Mouse (Mus musculus): ENCODE measurements around the gene Eipr1. TPM values are rescaled to one million over a fixed set of nuclear protein-coding genes. Genes with fewer than 3 reads are reported as not detected.

Eipr1 gene
- polyA plus RNA-seq, 1 experiment from 2014 or later: 77.0 TPM

DNA sequence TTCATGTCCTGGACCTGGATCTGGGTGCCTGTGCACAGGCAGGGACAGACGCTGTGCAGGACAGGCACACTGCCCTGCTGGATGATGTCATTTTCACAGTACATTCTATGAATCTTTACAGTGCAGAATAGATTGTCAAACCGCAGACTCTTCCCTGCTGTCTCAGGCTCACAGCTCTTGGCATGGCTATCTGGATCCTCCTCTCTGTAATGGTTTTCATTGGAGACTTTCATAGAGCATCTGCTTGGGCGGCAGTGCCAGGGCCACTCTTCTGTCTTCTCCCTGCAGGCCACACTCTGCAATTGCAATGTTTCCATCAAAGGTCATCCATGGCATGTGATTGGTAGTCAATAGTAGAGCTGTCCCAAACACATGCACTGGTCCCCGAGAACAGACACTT, 117.2 kb downstream of the Eipr1 start:
- no peak for ATAC-seq (ENCODE audit: low FRiP score, low TSS enrichment)

DNA sequence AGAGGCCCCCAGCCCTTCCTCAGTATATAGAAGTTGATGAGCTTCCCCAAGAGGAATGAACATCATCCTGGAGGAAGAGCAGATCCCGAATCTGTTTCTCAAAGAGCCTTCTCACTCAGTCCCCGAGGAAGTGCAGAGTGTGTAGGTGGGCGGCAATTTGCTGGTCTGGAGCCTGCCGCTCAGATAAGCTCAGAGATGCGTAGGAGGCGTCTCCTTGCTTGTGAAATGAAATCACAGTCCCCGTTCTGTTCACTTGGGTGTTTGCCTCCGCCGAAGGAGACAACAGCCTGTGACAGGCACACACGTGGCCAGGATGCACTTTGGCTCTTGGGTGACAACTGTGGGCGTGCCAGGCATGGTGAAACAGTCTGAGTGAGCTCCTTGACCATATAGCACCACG, 120.7 kb downstream of the Eipr1 start:
- no peak overlapping the region for H3K27ac ChIP-seq (replicated peaks; ENCODE audit: low read depth, low read length)
- ATAC-seq (ENCODE audit: low FRiP score, low TSS enrichment) (no peak), DNase-seq (no peak)
- no peak overlapping the region for H3K4me3 ChIP-seq (replicated peaks; ENCODE audit: low read depth, low read length)
- H3K36me3 ChIP-seq (ENCODE audit: control insufficient read depth, insufficient read depth, low read length): 0 out of 2 replicates have a peak, but pooled peaks cover 10% of the 10 kb centered on the region
- no peaks in the 10 kb centered on the region for H3K27me3 ChIP-seq (ENCODE audit: control insufficient read depth, insufficient read depth, low read length)
- no peaks in the 10 kb centered on the region for H3K9me3 ChIP-seq (ENCODE audit: control insufficient read depth, low read length)
- peaks cover 11% of the 10 kb centered on the region for H3K4me1 ChIP-seq (ENCODE audit: control insufficient read depth, insufficient read depth, low read length)
- WGBS: 90% methylated on average over 12 of the region's 12 CpGs
- H3K4me2 ChIP-seq (ENCODE audit: low read length): no peak overlapping the region
- H3K9ac ChIP-seq (replicated peaks; ENCODE audit: low read length): no peak overlapping the region

More for the DNA sequence above, 117.2 kb downstream of the Eipr1 start:
- H3K9me3 ChIP-seq (ENCODE audit: control insufficient read depth, low read length): no peaks in the 10 kb centered on the region
- no peak overlapping the region for H3K9ac ChIP-seq (replicated peaks; ENCODE audit: low read length)
- no peak overlapping the region for H3K4me3 ChIP-seq (replicated peaks; ENCODE audit: low read depth, low read length)
- DNase-seq: no peak
- 91% methylated on average over 4 of the region's 4 CpGs for WGBS
- no peaks in the 10 kb centered on the region for H3K27me3 ChIP-seq (ENCODE audit: control insufficient read depth, insufficient read depth, low read length)
- no peak overlapping the region for H3K27ac ChIP-seq (replicated peaks; ENCODE audit: low read depth, low read length)
- H3K4me1 ChIP-seq (ENCODE audit: control insufficient read depth, insufficient read depth, low read length): peaks cover 1% of the 10 kb centered on the region; the same call in 1 of the 2 replicates
- no peak overlapping the region for H3K4me2 ChIP-seq (ENCODE audit: low read length)
- H3K36me3 ChIP-seq (ENCODE audit: control insufficient read depth, insufficient read depth, low read length): peaks cover 14% of the 10 kb centered on the region

DNA sequence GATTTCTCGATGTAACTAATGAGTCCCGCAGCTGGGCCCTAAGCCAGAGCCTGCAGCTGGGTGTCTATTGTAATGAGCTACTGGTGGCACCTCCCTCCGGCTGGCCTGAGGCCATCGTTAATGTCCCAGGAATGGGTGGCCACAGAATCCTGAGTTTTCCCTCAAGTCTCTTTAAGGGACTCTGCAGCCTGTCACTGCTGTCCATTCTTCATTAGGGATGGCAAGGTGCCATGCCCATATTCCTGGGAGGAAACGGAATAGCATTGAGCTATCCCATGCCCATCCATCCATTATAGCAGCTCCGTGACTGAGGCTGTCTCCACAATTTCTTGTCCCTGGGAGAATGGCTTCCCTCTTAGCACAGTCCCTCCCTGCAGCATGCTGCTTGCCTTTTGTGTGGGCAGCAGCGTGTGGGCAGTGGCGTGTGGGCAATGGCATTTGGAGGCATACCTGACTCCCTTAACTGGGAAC, 123.2 kb downstream of the Eipr1 start:
- Histone ChIP-seq H3K4me3 (replicated peaks; ENCODE audit: low read depth, low read length) (no peak overlapping the region), H3K27ac (replicated peaks; ENCODE audit: low read depth, low read length) (peak overlapping the region; percentile 74), H3K4me2 (ENCODE audit: low read length) (no peak overlapping the region), H3K4me1 (ENCODE audit: control insufficient read depth, insufficient read depth, low read length) (peaks cover 19% of the 10 kb centered on the region), H3K9ac (replicated peaks; ENCODE audit: low read length) (no peak overlapping the region), H3K27me3 (ENCODE audit: control insufficient read depth, insufficient read depth, low read length) (no peaks in the 10 kb centered on the region), H3K36me3 (ENCODE audit: control insufficient read depth, insufficient read depth, low read length) (0 out of 2 replicates have a peak, but pooled peaks cover 5% of the 10 kb centered on the region), H3K9me3 (ENCODE audit: control insufficient read depth, low read length) (no peaks in the 10 kb centered on the region)
- peak; percentile 71 for DNase-seq
- peak; percentile 39; the same call in 1 of the 2 replicates for ATAC-seq (ENCODE audit: low FRiP score, low TSS enrichment)
- 49% methylated on average over 8 of the region's 8 CpGs for WGBS

- H3K9me3 ChIP-seq (ENCODE audit: control insufficient read depth, low read length): no peaks in the 10 kb centered on the region
- 52% methylated on average over 8 of the region's 8 CpGs for WGBS
- H3K4me1 ChIP-seq (ENCODE audit: control insufficient read depth, insufficient read depth, low read length): peaks cover 25% of the 10 kb centered on the region
- H3K27ac ChIP-seq (replicated peaks; ENCODE audit: low read depth, low read length): peak overlapping the region; percentile 74
- no peak overlapping the region for H3K4me3 ChIP-seq (replicated peaks; ENCODE audit: low read depth, low read length)
- ATAC-seq (ENCODE audit: low FRiP score, low TSS enrichment) (no peak), DNase-seq (peak; percentile 49)
- 0 out of 2 replicates have a peak, but pooled peaks cover under 1% of the 10 kb centered on the region for H3K36me3 ChIP-seq (ENCODE audit: control insufficient read depth, insufficient read depth, low read length)
- no peak overlapping the region for H3K9ac ChIP-seq (replicated peaks; ENCODE audit: low read length)
- H3K4me2 ChIP-seq (ENCODE audit: low read length): no peak overlapping the region
- H3K27me3 ChIP-seq (ENCODE audit: control insufficient read depth, insufficient read depth, low read length): no peaks in the 10 kb centered on the region
Observed at GRCm38 (mm10) chr12:28875471-28875870, 123.9 kb downstream of the Eipr1 start.

DNA sequence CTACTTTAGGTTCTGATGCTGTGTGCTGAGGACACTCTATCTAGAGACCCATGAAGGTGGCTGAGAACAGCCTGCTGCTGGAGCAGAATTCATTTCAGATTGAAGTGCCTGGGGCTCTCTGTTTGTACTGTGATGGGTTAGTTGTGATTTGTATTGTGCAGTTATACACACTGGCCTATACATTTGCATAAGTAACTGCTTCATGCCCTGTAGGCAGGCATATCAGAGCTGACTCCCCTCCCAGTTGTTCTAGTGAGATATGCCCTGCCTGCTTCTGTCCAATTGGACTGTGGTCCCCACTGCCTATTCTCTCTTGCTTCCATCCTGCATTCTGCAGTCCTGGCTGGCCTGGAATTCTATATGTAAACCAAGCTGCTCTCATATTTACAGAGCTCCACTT, 128.9 kb downstream of the Eipr1 start:
- ATAC-seq (ENCODE audit: low FRiP score, low TSS enrichment): 0 out of 2 replicates have a peak, but pooled peaks have one; percentile 24
- Histone ChIP-seq H3K4me1 (ENCODE audit: control insufficient read depth, insufficient read depth, low read length) (peaks cover 23% of the 10 kb centered on the region), H3K36me3 (ENCODE audit: control insufficient read depth, insufficient read depth, low read length) (no peaks in the 10 kb centered on the region), H3K4me2 (ENCODE audit: low read length) (no peak overlapping the region), H3K4me3 (replicated peaks; ENCODE audit: low read depth, low read length) (no peak overlapping the region), H3K9me3 (ENCODE audit: control insufficient read depth, low read length) (no peaks in the 10 kb centered on the region), H3K9ac (replicated peaks; ENCODE audit: low read length) (no peak overlapping the region), H3K27me3 (ENCODE audit: control insufficient read depth, insufficient read depth, low read length) (no peaks in the 10 kb centered on the region), H3K27ac (replicated peaks; ENCODE audit: low read depth, low read length) (peak overlapping the region; percentile 60)
- DNase-seq: peak; percentile 42

GRCm38 (mm10) chr12:28887712-28888111, 136.1 kb downstream of the Eipr1 start:
- DNase-seq: peak; percentile 43
- Histone ChIP-seq H3K27me3 (ENCODE audit: control insufficient read depth, insufficient read depth, low read length) (no peaks in the 10 kb centered on the region), H3K9me3 (ENCODE audit: control insufficient read depth, low read length) (no peaks in the 10 kb centered on the region), H3K4me2 (ENCODE audit: low read length) (no peak overlapping the region), H3K27ac (replicated peaks; ENCODE audit: low read depth, low read length) (no peak overlapping the region), H3K36me3 (ENCODE audit: control insufficient read depth, insufficient read depth, low read length) (no peaks in the 10 kb centered on the region), H3K4me1 (ENCODE audit: control insufficient read depth, insufficient read depth, low read length) (peaks cover 17% of the 10 kb centered on the region), H3K9ac (replicated peaks; ENCODE audit: low read length) (no peak overlapping the region), H3K4me3 (replicated peaks; ENCODE audit: low read depth, low read length) (no peak overlapping the region)
- 83% methylated on average over 6 of the region's 6 CpGs for WGBS
- ATAC-seq (ENCODE audit: low FRiP score, low TSS enrichment): no peak

- ATAC-seq (ENCODE audit: low FRiP score, low TSS enrichment) (peak; percentile 68; the same call in 1 of the 2 replicates), DNase-seq (peak; percentile 69)
- H3K4me1 ChIP-seq (ENCODE audit: control insufficient read depth, insufficient read depth, low read length): peaks cover 17% of the 10 kb centered on the region
- no peak overlapping the region for H3K9ac ChIP-seq (replicated peaks; ENCODE audit: low read length)
- no peaks in the 10 kb centered on the region for H3K27me3 ChIP-seq (ENCODE audit: control insufficient read depth, insufficient read depth, low read length)
- H3K4me2 ChIP-seq (ENCODE audit: low read length): no peak overlapping the region
- no peak overlapping the region for H3K4me3 ChIP-seq (replicated peaks; ENCODE audit: low read depth, low read length)
- no peaks in the 10 kb centered on the region for H3K36me3 ChIP-seq (ENCODE audit: control insufficient read depth, insufficient read depth, low read length)
- peak overlapping the region; percentile 79 for H3K27ac ChIP-seq (replicated peaks; ENCODE audit: low read depth, low read length)
- no peaks in the 10 kb centered on the region for H3K9me3 ChIP-seq (ENCODE audit: control insufficient read depth, low read length)
- WGBS: 22% methylated on average over 7 of the region's 7 CpGs
Observed at GRCm38 (mm10) chr12:28889068-28889674, 137.6 kb downstream of the Eipr1 start.

GRCm38 (mm10) chr12:28891523-28891922, 139.9 kb downstream of the Eipr1 start:
- WGBS: 57% methylated on average over 5 of the region's 5 CpGs
- peaks cover 17% of the 10 kb centered on the region for H3K4me1 ChIP-seq (ENCODE audit: control insufficient read depth, insufficient read depth, low read length)
- no peaks in the 10 kb centered on the region for H3K36me3 ChIP-seq (ENCODE audit: control insufficient read depth, insufficient read depth, low read length)
- H3K4me2 ChIP-seq (ENCODE audit: low read length): no peak overlapping the region
- no peaks in the 10 kb centered on the region for H3K27me3 ChIP-seq (ENCODE audit: control insufficient read depth, insufficient read depth, low read length)
- H3K4me3 ChIP-seq (replicated peaks; ENCODE audit: low read depth, low read length): no peak overlapping the region
- H3K9me3 ChIP-seq (ENCODE audit: control insufficient read depth, low read length): no peaks in the 10 kb centered on the region
- ATAC-seq (ENCODE audit: low FRiP score, low TSS enrichment): no peak
- no peak overlapping the region for H3K9ac ChIP-seq (replicated peaks; ENCODE audit: low read length)
- no peak for DNase-seq
- H3K27ac ChIP-seq (replicated peaks; ENCODE audit: low read depth, low read length): peak overlapping the region; percentile 41; the same call in 1 of the 2 replicates

GRCm38 (mm10) chr12:28896577-28896976, 145.0 kb downstream of the Eipr1 start:
- H3K4me1 ChIP-seq (ENCODE audit: control insufficient read depth, insufficient read depth, low read length): 0 out of 2 replicates have a peak, but pooled peaks cover under 1% of the 10 kb centered on the region
- no peak overlapping the region for H3K9ac ChIP-seq (replicated peaks; ENCODE audit: low read length)
- H3K27ac ChIP-seq (replicated peaks; ENCODE audit: low read depth, low read length): no peak overlapping the region
- no peak for DNase-seq
- H3K4me3 ChIP-seq (replicated peaks; ENCODE audit: low read depth, low read length): no peak overlapping the region
- no peak for ATAC-seq (ENCODE audit: low FRiP score, low TSS enrichment)
- no peaks in the 10 kb centered on the region for H3K36me3 ChIP-seq (ENCODE audit: control insufficient read depth, insufficient read depth, low read length)
- no peak overlapping the region for H3K4me2 ChIP-seq (ENCODE audit: low read length)
- H3K9me3 ChIP-seq (ENCODE audit: control insufficient read depth, low read length): no peaks in the 10 kb centered on the region
- 85% methylated on average over 3 of the region's 3 CpGs for whole genome bisulfite sequencing
- H3K27me3 ChIP-seq (ENCODE audit: control insufficient read depth, insufficient read depth, low read length): no peaks in the 10 kb centered on the region

Measured in midbrain, embryonic 14.5 days (tissue).